Mouse (Mus musculus) limb, embryonic 11.5 days (tissue): ENCODE results near the gene Acot5. TPM values are rescaled to one million over a fixed set of nuclear protein-coding genes. Genes with fewer than 3 reads are reported as not detected.

Source experiments
- ATAC-seq: fragments of 200-750 bp; cut with Nextera tagmentation; 2 replicates; pipeline ENCODE4 v1.8.0; 2017; ENCODE audit warnings: low read depth; ENCODE audit not compliant: insufficient number of reproducible peaks, low FRiP score, low TSS enrichment
- DNase-seq: peaks from one replicate; pipeline ENCODE4 v3.0.0-alpha.2; 2015; ENCODE audit warnings: low spot score
- H3K27ac ChIP-seq: fragments of 300-500 bp; sonication (generic); replicated peaks from 2 replicates; pipeline ENCODE4 v1.5.1; 2014; ENCODE audit warnings: low read depth, mild to moderate bottlenecking, low read length
- H3K27me3 ChIP-seq: fragments of 300-500 bp; sonication (generic); 2 replicates; pipeline ENCODE4 v1.6.1; 2014; ENCODE audit warnings: mild to moderate bottlenecking, low read length, mixed read lengths; ENCODE audit not compliant: control insufficient read depth, insufficient read depth
- H3K36me3 ChIP-seq: fragments of 300-500 bp; sonication (generic); 2 replicates; pipeline ENCODE4 v1.6.1; 2014; ENCODE audit warnings: mild to moderate bottlenecking, low read length, moderate library complexity, mixed read lengths; ENCODE audit not compliant: control insufficient read depth, insufficient read depth
- H3K4me1 ChIP-seq: fragments of 300-500 bp; sonication (generic); 2 replicates; pipeline ENCODE4 v1.6.1; 2014; ENCODE audit warnings: low read length, mixed read lengths; ENCODE audit not compliant: control insufficient read depth, insufficient read depth
- H3K4me2 ChIP-seq: fragments of 300-500 bp; sonication (generic); 2 replicates; pipeline ENCODE4 v1.6.1; 2014; ENCODE audit warnings: low read depth, mild to moderate bottlenecking, moderate library complexity; ENCODE audit not compliant: severe bottlenecking
- H3K4me3 ChIP-seq: fragments of 300-500 bp; sonication (generic); 2 replicates; pipeline ENCODE4 v1.5.1; 2014; ENCODE audit warnings: low read depth, low read length
- H3K9ac ChIP-seq: fragments of 300-500 bp; sonication (generic); 2 replicates; pipeline ENCODE4 v1.6.1; 2014; ENCODE audit warnings: mild to moderate bottlenecking, low read length
- H3K9me3 ChIP-seq: fragments of 300-500 bp; sonication (generic); 2 replicates; pipeline ENCODE4 v1.6.1; 2016; ENCODE audit warnings: low read length; ENCODE audit not compliant: control insufficient read depth
- WGBS: fragments of 180-500 bp; shearing (Covaris S2); extraction: QIAGEN DNeasy Blood & Tissue Kit; methylation state at CpG from one replicate; pipeline ENCODE4 v1.1.7; 2014; 5-methylcytosine and 5-hydroxymethylcytosine counted together
- polyA plus RNA-seq: library from polyadenylated mRNA; unstranded; fragments of >200 nt; fragmentation: Nextera tagmentation; extraction: Ambion mirVana; gene quantifications from 2 replicates; pipeline ENCODE4 v1.2.1, GENCODE M21; 2014

The Acot5 gene
- polyA plus RNA-seq, 1 experiment from 2014 or later = not detected

DNA sequence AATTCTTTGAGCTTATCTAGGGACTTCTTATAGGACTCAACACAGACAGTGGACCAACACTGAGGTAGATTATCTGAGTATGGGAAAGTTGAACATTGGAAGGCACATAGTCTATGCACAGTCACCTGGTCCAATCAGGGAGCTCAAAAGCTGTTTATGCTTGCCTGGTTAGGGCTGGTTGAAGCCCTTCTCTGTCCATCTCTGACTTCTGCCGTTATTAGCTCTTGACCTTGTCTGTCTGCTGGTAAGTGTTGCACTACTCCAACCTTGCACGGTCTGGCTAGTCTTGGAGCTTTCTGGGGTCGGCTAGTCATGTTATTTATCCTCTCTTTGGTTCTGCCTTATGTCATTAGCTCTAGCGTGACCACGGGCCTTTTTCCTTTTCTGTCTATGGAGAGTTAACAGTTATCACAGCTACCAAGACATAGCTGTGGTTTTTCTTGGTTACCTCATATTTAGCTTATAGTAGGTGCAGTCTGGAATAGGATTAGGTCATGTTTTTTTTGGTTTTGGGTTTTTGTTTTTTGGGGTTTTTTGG lies 17.1 kb upstream of the Acot5 start, which contains the start of gene Acot3:
TSS of gene Acot3 (plus strand) at position 208 of the 538 bp plus-strand sequence.
- 86% methylated on average over 5 of the region's 5 CpGs for WGBS
- Histone ChIP-seq H3K9me3 (no peaks in the 10 kb centered on the region; the same call in 1 of the 2 replicates), H3K27me3 (peaks cover 10% of the 10 kb centered on the region), H3K4me1 (peaks cover 3% of the 10 kb centered on the region; the same call in 1 of the 2 replicates), H3K9ac (no peak within 1 kb of the TSS), H3K4me3 (no peak within 1 kb of the TSS), H3K4me2 (no peak within 1 kb of the TSS), H3K27ac (no peak within 1 kb of the TSS), H3K36me3 (no peaks in the 10 kb centered on the region)
- DNase-seq = no peak
- ATAC-seq = no peak

DNA sequence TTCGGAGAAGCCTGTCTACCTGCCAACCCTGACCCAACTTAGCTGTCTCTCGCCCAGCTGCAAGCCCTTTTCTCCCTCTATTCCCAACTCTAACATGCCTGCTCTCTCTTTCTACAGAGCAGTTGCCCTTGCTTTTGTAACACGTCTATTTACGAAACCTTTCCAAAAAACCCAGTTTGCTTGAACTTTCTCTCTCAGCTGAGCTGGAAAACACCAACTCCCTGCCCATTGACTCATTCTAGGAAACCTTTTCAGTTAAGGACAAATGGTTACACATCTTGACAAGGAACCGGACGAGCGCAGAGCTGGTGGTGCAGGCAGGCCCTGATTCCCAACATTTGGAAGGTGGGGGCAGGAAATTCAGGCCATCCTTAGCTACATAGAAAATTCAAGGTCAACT lies 16.5 kb upstream of the Acot5 start:
- ATAC-seq = no peak
- WGBS = 87% methylated on average over 7 of the region's 7 CpGs

GRCm38 (mm10) chr12:84053173-84053572 lies 16.0 kb upstream of the Acot5 start:
- peak; percentile 44 for DNase-seq
- 11% methylated on average over 16 of the region's 16 CpGs for WGBS
- no peak for ATAC-seq

More for the DNA sequence above, 16.5 kb upstream of the Acot5 start:
- no peaks in the 10 kb centered on the region for H3K36me3 ChIP-seq
- no peak for DNase-seq
- H3K9ac ChIP-seq = no peak overlapping the region
- no peak overlapping the region for H3K27ac ChIP-seq
- H3K4me3 ChIP-seq = no peak overlapping the region
- no peak overlapping the region for H3K4me2 ChIP-seq
- H3K9me3 ChIP-seq = no peaks in the 10 kb centered on the region; the same call in 1 of the 2 replicates
- peaks cover 3% of the 10 kb centered on the region; the same call in 1 of the 2 replicates for H3K4me1 ChIP-seq
- H3K27me3 ChIP-seq = peaks cover 10% of the 10 kb centered on the region

DNA sequence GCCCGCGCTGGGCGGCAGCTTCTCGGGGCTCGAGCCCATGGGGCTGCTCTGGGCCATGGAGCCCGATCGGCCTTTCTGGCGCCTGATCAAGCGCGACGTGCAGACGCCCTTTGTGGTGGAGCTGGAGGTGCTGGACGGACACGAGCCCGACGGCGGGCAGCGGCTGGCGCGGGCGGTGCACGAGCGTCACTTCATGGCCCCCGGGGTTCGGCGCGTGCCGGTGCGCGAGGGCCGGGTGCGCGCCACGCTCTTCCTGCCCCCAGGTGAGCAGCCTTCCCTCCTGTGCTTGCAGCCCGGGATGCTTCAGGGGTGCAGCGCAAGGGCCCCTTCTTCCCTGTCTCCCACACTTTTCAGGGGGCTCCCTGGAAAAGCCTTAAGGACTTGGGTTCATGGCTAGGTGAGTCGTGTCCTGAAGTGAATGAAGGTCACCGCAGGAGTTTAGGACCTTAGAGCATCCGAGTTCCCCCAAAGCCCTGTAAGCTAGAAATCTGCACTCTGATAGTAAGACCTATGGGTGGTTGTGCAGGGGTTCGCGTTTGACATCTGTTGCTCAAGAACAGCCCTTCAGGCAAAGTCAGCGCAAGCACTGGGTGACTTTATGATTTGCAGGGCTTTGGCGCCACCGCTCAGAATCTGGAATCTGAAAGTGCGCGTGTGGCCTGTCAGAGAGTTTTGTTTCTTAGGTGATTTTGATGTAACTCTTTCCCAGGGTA lies 15.3 kb upstream of the Acot5 start:
- no peaks in the 10 kb centered on the region for H3K36me3 ChIP-seq
- H3K4me3 ChIP-seq = peak overlapping the region; percentile 39
- H3K27ac ChIP-seq = no peak overlapping the region
- H3K4me1 ChIP-seq = peaks cover 3% of the 10 kb centered on the region; the same call in 1 of the 2 replicates
- peak overlapping the region; percentile 18; the same call in 1 of the 2 replicates for H3K9ac ChIP-seq
- H3K9me3 ChIP-seq = no peaks in the 10 kb centered on the region
- peak; percentile 59 for DNase-seq
- H3K27me3 ChIP-seq = peaks cover 10% of the 10 kb centered on the region
- no peak for ATAC-seq
- peak overlapping the region; percentile 67 for H3K4me2 ChIP-seq
- 3% methylated on average over 35 of the region's 46 CpGs for WGBS

More at GRCm38 (mm10) chr12:84053173-84053572, 16.0 kb upstream of the Acot5 start:
- Histone ChIP-seq H3K27me3 (peaks cover 10% of the 10 kb centered on the region), H3K9ac (no peak overlapping the region), H3K27ac (no peak overlapping the region), H3K36me3 (no peaks in the 10 kb centered on the region), H3K9me3 (no peaks in the 10 kb centered on the region; the same call in 1 of the 2 replicates), H3K4me3 (peak overlapping the region; percentile 39), H3K4me1 (peaks cover 3% of the 10 kb centered on the region; the same call in 1 of the 2 replicates), H3K4me2 (peak overlapping the region; percentile 67)

DNA sequence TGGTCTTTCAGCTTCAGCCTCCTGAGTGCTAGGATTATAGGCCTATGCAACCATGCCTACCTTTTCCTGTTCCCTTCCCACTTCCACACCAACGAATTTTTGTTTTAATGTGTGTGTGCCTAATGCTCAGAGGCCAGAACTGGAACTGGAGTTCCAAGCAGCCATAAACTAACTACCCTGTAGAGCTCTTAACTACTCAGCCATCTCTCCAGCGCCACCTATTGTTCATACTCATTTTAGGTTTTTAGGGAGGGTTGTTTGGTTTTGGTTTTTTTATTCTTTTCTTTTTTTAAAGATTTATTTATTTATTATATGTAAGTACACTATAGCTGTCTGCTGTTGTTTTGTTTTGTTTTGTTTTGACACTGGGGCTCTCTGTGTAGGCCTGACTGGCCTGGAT lies 8.2 kb upstream of the Acot5 start:
- WGBS = 28% methylated on average over 2 of the region's 2 CpGs
- no peak overlapping the region for H3K4me3 ChIP-seq
- H3K36me3 ChIP-seq = no peaks in the 10 kb centered on the region
- H3K27ac ChIP-seq = no peak overlapping the region
- no peak for DNase-seq
- H3K4me1 ChIP-seq = no peaks in the 10 kb centered on the region
- no peak for ATAC-seq
- no peaks in the 10 kb centered on the region for H3K27me3 ChIP-seq
- no peak overlapping the region for H3K9ac ChIP-seq
- no peak overlapping the region for H3K4me2 ChIP-seq
- no peaks in the 10 kb centered on the region for H3K9me3 ChIP-seq

GRCm38 (mm10) chr12:84062336-84062735 lies 6.8 kb upstream of the Acot5 start:
- H3K27me3 ChIP-seq = no peaks in the 10 kb centered on the region
- no peak for DNase-seq
- no peak overlapping the region for H3K27ac ChIP-seq
- H3K36me3 ChIP-seq = no peaks in the 10 kb centered on the region
- no peaks in the 10 kb centered on the region for H3K4me1 ChIP-seq
- no peaks in the 10 kb centered on the region for H3K9me3 ChIP-seq
- no peak overlapping the region for H3K4me2 ChIP-seq
- no peak overlapping the region for H3K4me3 ChIP-seq
- H3K9ac ChIP-seq = no peak overlapping the region
- ATAC-seq = no peak
- WGBS = 92% methylated on average over 20 of the region's 20 CpGs

GRCm38 (mm10) chr12:84063228-84063627 lies 5.9 kb upstream of the Acot5 start:
- no peak for DNase-seq
- Histone ChIP-seq H3K9me3 (no peaks in the 10 kb centered on the region), H3K27me3 (0 out of 2 replicates have a peak, but pooled peaks cover under 1% of the 10 kb centered on the region), H3K4me2 (no peak overlapping the region), H3K4me3 (no peak overlapping the region), H3K4me1 (no peaks in the 10 kb centered on the region), H3K9ac (no peak overlapping the region), H3K27ac (no peak overlapping the region), H3K36me3 (no peaks in the 10 kb centered on the region)
- no peak for ATAC-seq
- WGBS = 71% methylated on average over 5 of the region's 5 CpGs

- H3K9ac ChIP-seq = no peak overlapping the region
- ATAC-seq (no peak), DNase-seq (no peak)
- H3K4me1 ChIP-seq = no peaks in the 10 kb centered on the region
- no peaks in the 10 kb centered on the region for H3K36me3 ChIP-seq
- no peak overlapping the region for H3K4me2 ChIP-seq
- 80% methylated on average over 2 of the region's 2 CpGs for WGBS
- H3K4me3 ChIP-seq = no peak overlapping the region
- H3K27ac ChIP-seq = no peak overlapping the region
- no peaks in the 10 kb centered on the region for H3K9me3 ChIP-seq
- H3K27me3 ChIP-seq = peaks cover 6% of the 10 kb centered on the region
Measured at GRCm38 (mm10) chr12:84063833-84064232, 5.3 kb upstream of the Acot5 start.
